Mouse (Mus musculus): ENCODE results near the gene Svop. TPM values are rescaled to one million over a fixed set of nuclear protein-coding genes. Genes with fewer than 3 reads are reported as not detected.

Gene Svop
- total RNA-seq, 1 experiment from 2014 or later, result not detected

DNA sequence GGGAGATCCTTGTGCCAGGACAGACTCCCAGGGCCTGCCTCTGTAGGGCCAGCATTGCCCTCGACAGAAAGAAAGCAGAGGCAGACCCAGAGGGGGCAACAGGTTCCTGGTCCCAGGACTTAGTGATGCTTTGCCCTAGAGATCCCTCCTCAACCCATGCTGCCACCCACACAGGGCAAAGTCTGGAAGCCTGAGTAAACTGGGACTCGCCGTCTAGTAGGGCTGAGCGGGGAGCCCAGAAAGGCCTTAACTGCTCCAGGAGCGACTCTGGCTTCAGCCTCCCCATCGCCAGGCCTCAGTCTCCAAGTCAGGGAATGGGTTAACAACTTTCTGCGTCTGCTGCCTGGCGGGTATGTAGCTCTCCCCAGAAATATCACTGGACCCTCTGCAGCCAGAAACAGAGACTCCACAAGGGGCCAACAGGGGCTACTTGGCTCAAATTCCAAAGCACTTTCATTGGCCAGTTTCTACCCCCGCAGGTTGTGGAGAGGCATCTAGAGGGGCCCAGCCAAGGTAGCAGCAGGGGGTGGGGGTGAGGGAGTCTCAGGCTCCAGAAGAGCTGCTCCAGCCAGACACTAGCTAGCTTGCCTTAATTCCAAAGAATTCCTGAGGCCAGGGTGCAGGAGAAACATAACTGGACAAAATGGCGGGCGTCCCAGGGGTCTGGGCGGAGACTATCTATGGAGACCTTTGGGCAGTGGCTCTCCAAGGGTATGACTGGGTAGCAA is 64.0 kb downstream of the Svop start:
- 0 out of 4 replicates have a peak, but pooled peaks of 1 of the 2 experiments have one; percentile 10 for ATAC-seq (replicated peaks in 1 of 2; ENCODE audit: insufficient read depth in 1 of 2, low FRiP score in 2 of 2, low TSS enrichment in 1 of 2, low read depth in 1 of 2, poor library complexity in 2 of 2, severe bottlenecking in 2 of 2)

DNA sequence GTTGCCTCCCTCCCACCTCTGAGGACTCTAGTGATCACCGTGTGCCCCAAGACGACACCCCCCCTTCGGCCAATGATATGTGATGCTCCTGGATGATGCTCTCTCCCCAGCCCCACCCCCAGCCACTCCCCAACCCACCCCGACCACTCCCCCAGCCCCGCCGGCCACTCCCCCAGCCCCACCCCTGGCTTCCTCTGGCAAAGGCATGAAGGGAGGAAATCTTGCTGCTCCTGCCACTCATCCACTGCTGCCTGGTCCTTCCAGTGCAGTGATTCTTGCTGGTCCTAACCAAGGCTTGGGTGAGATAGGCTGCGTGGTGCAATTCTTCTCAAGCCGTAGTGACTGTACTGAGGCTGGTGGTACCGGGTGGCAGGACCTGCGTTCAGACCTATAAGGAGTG is 66.5 kb downstream of the Svop start:
- ATAC-seq (replicated peaks in 1 of 2; ENCODE audit: insufficient read depth in 1 of 2, low FRiP score in 2 of 2, low TSS enrichment in 1 of 2, low read depth in 1 of 2, poor library complexity in 2 of 2, severe bottlenecking in 2 of 2), result no peak

DNA sequence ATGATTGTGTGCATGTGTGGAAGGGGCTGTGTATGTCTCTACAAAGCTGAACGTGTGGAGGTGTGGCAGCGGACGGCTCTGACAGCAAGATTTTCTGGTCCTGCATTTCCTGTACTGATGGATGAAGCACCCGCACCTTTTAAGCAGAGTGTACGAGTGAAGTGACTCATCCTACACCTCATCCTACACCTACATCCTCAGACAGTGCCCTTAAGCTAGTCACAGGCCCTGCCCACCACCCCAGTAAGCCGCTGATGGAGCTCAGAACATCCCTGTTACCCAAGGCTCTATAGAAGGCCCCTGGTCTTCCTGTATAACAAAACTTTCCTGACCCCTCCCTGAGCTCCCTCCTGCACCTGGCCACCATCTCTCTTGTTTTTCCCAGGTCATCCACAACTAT is 67.0 kb downstream of the Svop start:
- no peak for ATAC-seq (replicated peaks in 1 of 2; ENCODE audit: insufficient read depth in 1 of 2, low FRiP score in 2 of 2, low TSS enrichment in 1 of 2, low read depth in 1 of 2, poor library complexity in 2 of 2, severe bottlenecking in 2 of 2)

DNA sequence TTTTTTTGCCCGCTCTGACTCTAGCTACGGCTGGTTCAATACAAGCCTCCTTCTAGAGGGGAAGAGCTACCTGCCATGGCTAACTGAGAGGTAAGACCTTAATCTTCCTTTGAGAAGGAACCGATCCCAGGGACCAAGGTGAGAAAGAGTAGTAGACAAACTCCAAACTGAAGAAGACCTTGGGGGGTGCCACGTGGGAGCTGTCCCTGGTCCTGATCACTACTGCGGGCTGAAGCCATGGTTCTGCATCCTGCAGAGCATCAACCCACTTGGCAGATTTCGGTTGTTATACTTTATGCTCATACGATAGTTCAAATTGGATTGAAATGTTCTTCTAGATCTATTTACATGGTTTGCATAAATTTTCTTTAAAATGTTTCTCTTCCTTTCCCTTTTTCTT is 76.2 kb downstream of the Svop start:
- ATAC-seq (replicated peaks in 1 of 2; ENCODE audit: insufficient read depth in 1 of 2, low FRiP score in 2 of 2, low TSS enrichment in 1 of 2, low read depth in 1 of 2, poor library complexity in 2 of 2, severe bottlenecking in 2 of 2), result no peak

DNA sequence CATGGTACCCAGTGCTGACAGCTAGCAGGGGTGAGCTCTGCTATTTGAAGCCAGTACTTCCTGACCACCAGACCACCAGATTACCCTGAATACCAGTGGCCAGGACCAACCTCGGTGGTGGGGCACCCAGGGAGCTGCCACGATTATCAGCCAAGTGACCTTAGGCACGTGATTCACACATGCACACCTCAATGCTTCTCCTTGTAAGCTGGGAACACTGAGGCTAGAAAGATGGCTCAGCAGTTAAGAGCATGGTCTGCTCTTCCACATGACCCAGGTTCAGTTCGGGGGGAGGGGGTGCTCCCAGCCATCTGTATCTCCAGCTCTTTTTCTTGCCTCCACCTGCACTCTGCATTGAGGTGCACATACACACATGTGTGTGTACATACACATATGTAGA is 82.3 kb downstream of the Svop start:
- ATAC-seq (replicated peaks in 1 of 2; ENCODE audit: insufficient read depth in 1 of 2, low FRiP score in 2 of 2, low TSS enrichment in 1 of 2, low read depth in 1 of 2, poor library complexity in 2 of 2, severe bottlenecking in 2 of 2), result no peak

DNA sequence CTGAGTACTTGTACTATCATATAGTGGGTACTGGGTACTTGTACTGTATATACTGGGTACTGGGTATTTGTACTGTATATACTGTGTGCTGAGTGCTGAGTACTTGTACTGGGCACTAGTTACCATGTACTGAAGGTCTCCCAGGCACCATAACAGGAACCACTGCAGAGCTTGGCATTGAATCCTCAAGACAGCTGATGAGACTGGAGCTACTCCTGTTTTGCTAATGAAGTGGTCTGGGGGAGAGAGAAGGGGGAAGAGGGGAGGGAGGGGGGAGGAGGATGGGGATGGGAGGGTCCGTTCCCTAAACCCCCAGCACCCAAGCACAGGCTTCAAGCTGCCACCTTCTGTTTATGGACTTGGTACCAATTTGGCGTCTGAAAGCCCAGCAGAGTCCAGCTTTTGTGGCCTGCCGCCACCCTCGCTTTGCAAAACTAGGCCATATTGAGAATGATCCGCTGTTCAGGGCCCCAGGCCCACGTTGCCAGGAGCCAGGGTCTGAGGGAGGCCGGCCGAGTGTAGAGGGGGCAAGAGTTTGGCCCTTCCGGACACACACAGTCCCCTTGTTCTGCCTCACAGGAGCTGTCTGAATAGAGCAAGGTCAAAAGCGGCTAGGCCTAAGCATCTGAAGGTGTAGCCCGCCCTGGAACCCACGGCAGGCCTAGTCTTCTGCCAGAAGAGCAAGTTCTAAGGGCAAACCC is 83.5 kb downstream of the Svop start:
- no peak for ATAC-seq (replicated peaks in 1 of 2; ENCODE audit: insufficient read depth in 1 of 2, low FRiP score in 2 of 2, low TSS enrichment in 1 of 2, low read depth in 1 of 2, poor library complexity in 2 of 2, severe bottlenecking in 2 of 2)

DNA sequence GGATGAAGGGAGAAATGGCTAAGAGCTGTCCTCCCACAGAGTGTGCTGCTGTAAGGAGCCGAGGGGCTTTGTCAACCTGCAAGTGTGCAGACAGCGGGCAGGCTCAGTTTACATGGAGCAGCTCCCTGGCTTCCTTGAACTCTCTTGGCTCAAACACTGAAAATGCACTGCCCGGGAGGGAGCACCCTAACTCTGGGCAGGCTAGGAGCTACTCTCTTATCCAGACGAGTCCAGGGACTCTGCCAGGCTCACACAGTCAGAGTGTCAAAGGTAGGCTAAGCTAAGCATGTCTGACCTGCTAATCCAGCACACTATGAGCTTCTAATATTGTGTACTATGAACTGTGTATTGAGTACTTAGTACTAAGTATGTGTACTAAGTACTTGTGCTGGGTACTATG is 84.4 kb downstream of the Svop start:
- no peak for ATAC-seq (replicated peaks in 1 of 2; ENCODE audit: insufficient read depth in 1 of 2, low FRiP score in 2 of 2, low TSS enrichment in 1 of 2, low read depth in 1 of 2, poor library complexity in 2 of 2, severe bottlenecking in 2 of 2)

DNA sequence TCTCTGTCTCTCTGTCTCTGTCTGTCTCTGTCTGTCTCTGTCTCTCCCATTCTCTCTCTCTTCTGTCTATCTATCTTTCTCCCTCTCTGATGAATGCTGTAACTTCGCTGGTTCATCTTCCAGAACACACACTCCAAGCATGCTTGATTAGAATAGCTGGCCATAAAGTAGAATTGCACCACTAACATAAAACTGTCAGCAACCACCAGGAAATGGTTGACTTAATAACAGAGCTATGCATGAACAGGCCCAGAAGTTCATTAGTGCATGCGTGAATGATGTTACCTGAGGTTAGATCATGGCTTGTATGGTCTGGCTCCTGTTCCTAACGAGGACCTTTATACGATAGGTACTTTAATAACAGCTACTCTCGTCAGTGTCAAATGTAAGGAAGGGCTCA is 86.3 kb downstream of the Svop start:
- no peak for ATAC-seq (replicated peaks in 1 of 2; ENCODE audit: insufficient read depth in 1 of 2, low FRiP score in 2 of 2, low TSS enrichment in 1 of 2, low read depth in 1 of 2, poor library complexity in 2 of 2, severe bottlenecking in 2 of 2)

DNA sequence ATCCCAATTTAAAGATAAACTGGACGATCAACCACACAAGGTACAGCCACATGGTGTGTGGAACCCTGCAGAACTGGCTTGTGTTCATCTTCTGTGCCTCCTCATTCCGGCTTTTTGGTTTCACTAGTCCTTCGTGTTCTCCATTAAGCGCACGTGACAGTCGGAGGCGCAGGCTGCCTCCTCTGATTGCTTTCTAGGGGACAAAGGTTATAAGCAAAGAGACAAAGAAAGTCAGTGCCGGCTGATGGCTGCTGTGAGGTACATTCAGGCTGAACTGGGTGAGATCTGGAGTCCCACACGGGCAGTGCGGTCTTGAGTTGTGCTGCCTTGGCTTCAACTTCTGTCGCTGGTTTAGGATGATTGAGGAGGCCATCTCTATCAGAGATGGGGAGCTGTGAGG is 86.8 kb downstream of the Svop start:
- ATAC-seq (replicated peaks in 1 of 2; ENCODE audit: insufficient read depth in 1 of 2, low FRiP score in 2 of 2, low TSS enrichment in 1 of 2, low read depth in 1 of 2, poor library complexity in 2 of 2, severe bottlenecking in 2 of 2), result no peak

DNA sequence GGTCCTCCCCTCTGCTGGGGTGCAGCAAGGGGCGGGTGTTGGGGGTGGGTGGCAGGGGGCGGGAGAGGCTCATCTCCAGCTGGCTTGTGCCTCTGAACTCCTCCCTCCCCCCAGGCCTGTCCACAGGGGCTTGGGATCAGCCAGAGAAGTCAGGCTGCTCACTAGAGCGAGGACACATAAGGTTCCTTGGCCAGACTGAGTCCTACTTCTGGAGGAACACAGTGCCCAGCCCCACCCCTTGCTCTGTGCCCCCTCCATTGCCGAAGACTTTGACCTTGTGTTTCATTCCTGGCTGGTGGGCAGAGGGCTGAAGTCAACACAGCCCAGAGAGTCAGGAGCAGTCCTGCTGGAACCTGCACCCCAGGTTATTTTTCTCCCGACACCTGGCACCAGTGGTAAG is 87.8 kb downstream of the Svop start, which contains the start of gene Dao:
Dao (plus strand) TSS at position 162 of the 400 bp plus-strand sequence.
- no peak for ATAC-seq (replicated peaks in 1 of 2; ENCODE audit: insufficient read depth in 1 of 2, low FRiP score in 2 of 2, low TSS enrichment in 1 of 2, low read depth in 1 of 2, poor library complexity in 2 of 2, severe bottlenecking in 2 of 2)

DNA sequence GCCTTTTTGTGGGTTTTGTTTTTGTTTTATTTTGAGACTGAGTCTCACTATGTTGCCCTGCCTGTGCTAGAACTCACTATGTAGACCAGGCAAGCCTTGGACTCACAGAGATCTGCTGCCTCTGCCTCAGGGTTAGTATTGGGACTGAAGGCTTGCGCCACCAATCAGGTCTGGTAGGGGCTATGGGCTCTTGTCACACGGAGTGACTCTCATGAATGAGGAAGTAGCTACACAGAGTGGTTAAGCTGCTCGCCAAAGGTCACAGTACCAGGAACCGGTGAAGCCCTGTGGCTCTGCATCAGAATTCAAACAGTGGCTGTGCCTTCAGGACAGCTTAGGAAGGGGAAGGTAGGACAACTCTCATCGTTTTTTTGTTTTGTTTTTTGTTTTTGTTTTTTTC is 92.0 kb downstream of the Svop start:
- peak; percentile 96 to 98 for ATAC-seq (replicated peaks in 1 of 2; ENCODE audit: insufficient read depth in 1 of 2, low FRiP score in 2 of 2, low TSS enrichment in 1 of 2, low read depth in 1 of 2, poor library complexity in 2 of 2, severe bottlenecking in 2 of 2)

DNA sequence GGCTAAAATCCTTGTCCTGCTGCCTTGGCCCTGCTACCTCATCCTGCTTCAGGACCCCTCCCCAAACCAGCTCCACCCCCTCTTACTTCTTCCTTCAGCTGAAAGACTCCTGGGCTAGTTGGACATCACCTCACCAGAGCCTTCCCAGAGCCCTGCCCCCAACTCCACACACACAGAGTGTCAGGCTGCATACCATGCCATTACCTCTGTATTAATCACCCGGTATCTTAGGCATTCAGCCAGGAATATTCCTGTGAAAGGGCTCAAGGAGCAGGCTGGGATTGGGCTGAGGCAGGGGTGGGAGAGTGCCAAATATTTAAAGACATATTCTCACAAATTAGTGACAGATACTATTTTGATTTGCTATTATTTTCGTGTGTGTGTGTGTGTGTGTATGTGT is 94.9 kb downstream of the Svop start:
- ATAC-seq (replicated peaks in 1 of 2; ENCODE audit: insufficient read depth in 1 of 2, low FRiP score in 2 of 2, low TSS enrichment in 1 of 2, low read depth in 1 of 2, poor library complexity in 2 of 2, severe bottlenecking in 2 of 2), result no peak

DNA sequence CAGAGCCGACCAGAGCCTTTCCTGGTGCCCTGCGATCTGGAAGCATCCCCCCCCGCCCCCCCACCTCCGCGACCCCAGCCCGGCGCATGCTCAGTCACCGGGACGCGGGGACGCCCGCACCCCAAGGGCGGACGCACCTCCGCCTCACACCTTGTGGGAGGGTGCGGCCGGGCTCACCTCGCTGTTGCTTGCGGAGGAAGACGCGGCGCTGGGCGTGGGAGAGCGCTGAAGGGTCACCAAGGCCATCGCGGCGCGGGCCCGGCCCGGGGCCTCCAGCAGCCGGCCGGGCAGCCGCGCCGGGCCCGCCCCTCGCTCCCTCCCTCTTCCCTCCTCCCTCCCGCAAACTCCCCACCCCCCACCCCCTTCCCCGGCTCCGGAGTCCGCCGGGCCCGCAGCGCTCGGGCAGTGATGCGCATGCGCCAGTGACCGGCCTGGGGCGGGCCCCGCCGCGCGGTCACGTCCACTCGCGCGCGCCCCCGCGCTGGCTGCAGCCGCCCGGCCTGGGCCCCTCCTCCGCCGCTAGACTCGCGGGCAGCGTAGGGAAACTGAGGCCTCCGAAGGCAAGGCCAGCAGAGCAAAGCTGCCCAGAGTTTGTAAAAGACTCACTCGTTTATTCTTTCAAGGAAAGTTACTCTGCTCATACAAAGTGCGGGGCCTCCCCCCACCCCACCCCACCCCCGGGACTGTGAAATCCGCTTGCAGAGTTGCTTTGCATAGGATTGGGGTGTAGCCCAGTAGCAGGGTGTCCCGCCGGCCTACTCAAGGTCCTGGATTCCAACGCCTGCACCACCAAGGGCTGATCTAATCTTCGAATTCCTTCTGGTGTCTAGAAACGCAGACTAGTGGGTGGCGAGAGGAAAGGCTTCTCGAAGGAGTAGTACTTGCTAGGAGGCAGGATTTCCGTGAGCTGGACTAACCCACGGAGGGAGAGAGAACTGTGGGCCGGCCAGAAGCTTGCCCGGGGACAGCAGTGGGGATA is 97.6 kb downstream of the Svop start, which contains the start of gene Ssh1:
Ssh1 (minus strand) TSS at position 408 of the 979 bp plus-strand sequence.
- 0 out of 4 replicates have a peak, but pooled peaks have one; percentile 30 to 31 for ATAC-seq (replicated peaks in 1 of 2; ENCODE audit: insufficient read depth in 1 of 2, low FRiP score in 2 of 2, low TSS enrichment in 1 of 2, low read depth in 1 of 2, poor library complexity in 2 of 2, severe bottlenecking in 2 of 2)

DNA sequence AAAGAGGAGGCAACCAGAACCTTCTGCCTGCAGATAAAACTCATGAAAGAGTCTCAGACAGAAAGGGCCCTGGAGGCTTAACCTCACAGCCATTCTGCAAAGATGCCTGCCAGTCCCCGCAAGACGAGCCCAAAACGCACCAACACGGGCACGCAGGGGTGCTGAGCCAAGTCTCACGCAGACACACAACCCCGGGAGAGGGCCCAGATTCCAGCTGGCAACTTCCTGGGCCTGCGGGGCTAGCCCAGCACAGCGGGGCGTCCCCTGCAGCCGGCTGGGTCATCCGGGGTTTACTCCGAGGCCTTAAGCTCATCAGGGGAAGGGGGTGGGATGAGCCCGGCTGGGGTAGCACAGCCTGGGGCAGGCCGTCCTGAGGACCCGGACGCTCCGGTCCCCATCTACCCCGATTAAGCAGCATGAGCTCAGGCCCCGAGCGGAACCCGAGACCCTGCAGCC is 98.3 kb downstream of the Svop start:
- peak in 1 of 2 experiments; percentile 8; a peak in 1 of 4 replicates for ATAC-seq (replicated peaks in 1 of 2; ENCODE audit: insufficient read depth in 1 of 2, low FRiP score in 2 of 2, low TSS enrichment in 1 of 2, low read depth in 1 of 2, poor library complexity in 2 of 2, severe bottlenecking in 2 of 2)

DNA sequence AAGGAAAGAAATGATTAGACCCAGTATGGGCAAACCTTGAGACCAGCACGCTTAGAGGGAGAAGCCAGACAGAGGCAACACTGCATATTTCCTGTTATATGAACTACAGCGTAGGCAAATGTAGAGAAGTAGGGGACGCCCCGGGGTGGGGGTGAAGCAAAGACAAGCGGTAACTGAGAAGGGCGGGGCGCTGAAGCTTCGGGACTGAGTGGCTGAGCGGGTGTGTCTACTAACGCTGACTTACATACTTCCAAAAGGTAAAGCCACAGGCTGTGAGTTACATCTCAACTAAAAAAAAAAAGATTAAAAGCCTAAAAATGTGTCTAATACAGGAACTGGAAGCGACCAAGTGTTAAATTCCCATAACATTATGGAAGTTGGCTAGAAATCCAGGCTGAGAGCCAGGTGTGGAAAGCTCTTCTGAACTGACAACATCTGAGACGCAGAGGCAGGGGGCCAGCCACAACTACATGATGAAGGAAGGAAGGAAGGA is 99.0 kb downstream of the Svop start:
- peak; percentile 71 to 76 for ATAC-seq (replicated peaks in 1 of 2; ENCODE audit: insufficient read depth in 1 of 2, low FRiP score in 2 of 2, low TSS enrichment in 1 of 2, low read depth in 1 of 2, poor library complexity in 2 of 2, severe bottlenecking in 2 of 2)

DNA sequence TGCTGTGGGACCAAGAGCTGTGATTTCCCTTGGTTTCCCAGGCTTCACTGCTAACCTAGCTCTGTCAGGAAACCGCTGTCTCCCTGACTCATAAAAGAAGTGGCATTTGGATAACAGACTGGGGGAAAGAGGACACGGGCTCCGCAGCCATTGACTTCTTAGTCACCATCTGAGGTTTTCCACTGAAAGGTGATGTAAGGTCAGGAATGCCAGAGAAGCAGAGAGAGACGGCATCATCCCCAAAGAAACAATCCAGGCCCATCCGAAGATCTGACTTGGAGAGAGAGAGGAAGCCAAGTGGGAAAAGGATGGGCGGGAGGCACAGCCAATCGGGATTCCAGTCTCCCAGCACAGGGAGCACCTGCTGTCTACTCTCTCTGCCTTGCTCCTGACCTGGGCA is 100.2 kb downstream of the Svop start:
- no peak for ATAC-seq (replicated peaks in 1 of 2; ENCODE audit: insufficient read depth in 1 of 2, low FRiP score in 2 of 2, low TSS enrichment in 1 of 2, low read depth in 1 of 2, poor library complexity in 2 of 2, severe bottlenecking in 2 of 2)

DNA sequence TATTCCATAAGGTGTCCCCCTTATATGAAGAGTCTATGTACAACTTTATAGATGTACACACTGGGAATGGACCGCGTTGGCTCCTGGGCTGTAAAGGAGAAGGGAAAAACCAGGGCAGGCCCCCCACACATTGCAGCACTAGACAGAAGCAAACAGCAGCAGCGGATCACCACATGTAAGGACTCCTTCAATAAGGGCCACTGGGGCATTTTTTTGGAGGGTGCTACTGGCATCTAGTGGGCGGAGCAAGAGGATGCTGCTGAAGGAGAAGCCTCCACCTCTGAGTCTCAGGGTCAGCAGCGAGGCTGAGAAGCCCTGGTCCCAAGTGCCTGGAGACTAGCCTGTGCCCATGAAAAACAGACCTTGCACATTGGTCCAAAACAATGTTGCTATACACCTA is 100.8 kb downstream of the Svop start:
- no peak for ATAC-seq (replicated peaks in 1 of 2; ENCODE audit: insufficient read depth in 1 of 2, low FRiP score in 2 of 2, low TSS enrichment in 1 of 2, low read depth in 1 of 2, poor library complexity in 2 of 2, severe bottlenecking in 2 of 2)

Data from hematopoietic stem cell, adult 5-6 weeks (primary cell).